Mouse (Mus musculus) myocyte (in vitro differentiated cells): Measurements from ENCODE around the gene Gata3. TPM values are rescaled to one million over a fixed set of nuclear protein-coding genes. Genes with fewer than 3 reads are reported as not detected.

Source experiments
- H3K27me3 ChIP-seq: one replicate; pipeline ENCODE4 v1.6.1; 2011; ENCODE audit not compliant: control insufficient read depth, insufficient read depth, insufficient read length
- H3K36me3 ChIP-seq: one replicate; pipeline ENCODE4 v1.6.1; 2011; ENCODE audit not compliant: control insufficient read depth, insufficient read depth
- H3K4me2 ChIP-seq: one replicate; pipeline ENCODE4 v1.6.1; 2011; ENCODE audit warnings: low read depth, control low read depth
- H3K4me3 ChIP-seq: one replicate; pipeline ENCODE4 v1.5.1; 2011; ENCODE audit warnings: mild to moderate bottlenecking, control low read depth, moderate library complexity
- H3K79me2 ChIP-seq: one replicate; pipeline ENCODE4 v1.6.1; 2011; ENCODE audit not compliant: control insufficient read depth, insufficient read depth
- H3ac ChIP-seq: one replicate; pipeline ENCODE4 v1.6.1; 2011; ENCODE audit not compliant: control insufficient read depth, insufficient read length
- CEBPB ChIP-seq: IDR thresholded peaks from 2 replicates; pipeline ENCODE4 v1.6.1; 2011; ENCODE audit warnings: mild to moderate bottlenecking, moderate library complexity; ENCODE audit not compliant: poor library complexity, insufficient read depth, severe bottlenecking
- E2F4 ChIP-seq: IDR thresholded peaks from one replicate; pipeline ENCODE4 v1.6.1; 2011; ENCODE audit warnings: mild to moderate bottlenecking, control low read depth, moderate library complexity; ENCODE audit not compliant: insufficient read depth
- MAX ChIP-seq: IDR thresholded peaks from one replicate; pipeline ENCODE4 v1.6.1; 2011; ENCODE audit warnings: low read depth, mild to moderate bottlenecking, control low read depth
- MYOD1 ChIP-seq, 3 experiments: IDR thresholded peaks; one replicate each; pipeline ENCODE4 v1.6.1; 2011; ENCODE audit warnings: control low read depth in 2 of 3, low read depth in 2 of 3, mild to moderate bottlenecking in 2 of 3, moderate library complexity in 1 of 3; ENCODE audit not compliant: insufficient read length in 2 of 3, control insufficient read depth in 1 of 3
- MYOG ChIP-seq, 3 experiments: IDR thresholded peaks; one replicate each; pipeline ENCODE4 v1.6.1; 2011; ENCODE audit warnings: control low read depth in 2 of 3, low read depth in 2 of 3, mild to moderate bottlenecking in 2 of 3; ENCODE audit not compliant: insufficient read length in 2 of 3, control insufficient read depth in 1 of 3, insufficient read depth in 1 of 3
- POLR2A ChIP-seq: IDR thresholded peaks from one replicate; pipeline ENCODE4 v1.6.1; 2011; ENCODE audit warnings: low read depth, mild to moderate bottlenecking, control low read depth, moderate library complexity; ENCODE audit not compliant: insufficient read length
- POLR2AphosphoS2 ChIP-seq: IDR thresholded peaks from one replicate; pipeline ENCODE4 v1.6.1; 2011; ENCODE audit warnings: low read depth, control low read depth; ENCODE audit not compliant: insufficient read length
- REST ChIP-seq: IDR thresholded peaks from one replicate; pipeline ENCODE4 v1.6.1; 2011; ENCODE audit warnings: mild to moderate bottlenecking, control low read depth, moderate library complexity; ENCODE audit not compliant: insufficient read depth, insufficient read length
- SRF ChIP-seq: IDR thresholded peaks from one replicate; pipeline ENCODE4 v1.6.1; 2011; ENCODE audit warnings: low read depth; ENCODE audit not compliant: control insufficient read depth, insufficient read length
- TCF12 ChIP-seq: IDR thresholded peaks from one replicate; pipeline ENCODE4 v1.6.1; 2011; ENCODE audit warnings: mild to moderate bottlenecking, control low read depth; ENCODE audit not compliant: poor library complexity, insufficient read depth, severe bottlenecking
- TCF3 ChIP-seq: IDR thresholded peaks from one replicate; pipeline ENCODE4 v1.6.1; 2011; ENCODE audit warnings: low read depth, control low read depth; ENCODE audit not compliant: insufficient read length
- USF1 ChIP-seq: IDR thresholded peaks from one replicate; pipeline ENCODE4 v1.6.1; 2011; ENCODE audit warnings: low read depth, mild to moderate bottlenecking, control low read depth, moderate library complexity
- polyA plus RNA-seq: library from polyadenylated mRNA; unstranded; fragments of >200 nt; fragmentation: generic; extraction: Trizol; gene quantifications from one replicate; pipeline ENCODE4 v1.2.1, GENCODE M21; 2012; ENCODE audit warnings: missing spikeins

Gata3 gene
- polyA plus RNA-seq, 1 experiment, result 3.7 TPM

- H3K4me2 ChIP-seq, result no peak overlapping the region
- TF ChIP-seq MAX (no peak), USF1 (no peak), E2F4 (no peak), POLR2AphosphoS2 (no peak), TCF3 (no peak)
- H3ac ChIP-seq, result no peak overlapping the region
- no peaks in the 10 kb centered on the region for H3K27me3 ChIP-seq
- no peak overlapping the region for H3K4me3 ChIP-seq
- H3K36me3 ChIP-seq, result no peaks in the 10 kb centered on the region
- H3K79me2 ChIP-seq, result no peaks in the 10 kb centered on the region
Observed at GRCm38 (mm10) chr2:9886031-9886430, 3.8 kb downstream of the Gata3 start.

DNA sequence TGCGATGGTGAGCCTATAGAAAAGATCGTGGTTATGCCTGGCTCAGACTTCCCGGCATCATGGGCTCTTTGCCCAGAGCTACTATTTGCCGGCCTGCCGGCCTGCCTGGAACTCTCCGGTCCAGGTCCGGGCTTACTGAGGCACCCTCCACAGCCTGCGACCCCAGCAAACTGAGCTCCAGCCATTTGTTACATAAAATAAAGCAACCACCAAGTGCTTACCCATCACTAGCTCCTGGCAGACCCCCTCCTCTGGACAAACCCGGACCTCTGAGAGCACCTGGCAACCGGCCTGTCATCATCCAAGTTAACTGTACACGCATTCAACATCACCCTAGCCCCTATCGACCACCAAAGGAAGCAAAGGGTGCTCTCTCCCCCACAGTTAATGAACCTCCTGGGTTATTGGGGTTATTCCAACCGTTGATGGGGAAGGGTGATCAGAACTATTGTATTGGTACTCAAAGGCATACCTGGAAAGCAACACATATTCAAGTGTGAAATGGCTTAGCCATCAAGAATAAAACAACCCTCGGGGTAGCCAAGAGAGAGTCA, 4.5 kb downstream of the Gata3 start:
- Histone ChIP-seq H3K36me3 (no peaks in the 10 kb centered on the region), H3ac (no peak overlapping the region), H3K79me2 (no peaks in the 10 kb centered on the region), H3K4me3 (no peak overlapping the region), H3K27me3 (no peaks in the 10 kb centered on the region), H3K4me2 (no peak overlapping the region)
- no peak for TF ChIP-seq REST
- TF ChIP-seq E2F4, result no peak
- no peak for TF ChIP-seq MYOD1 (IDR thresholded peaks at IDR 0.05; ENCODE audit: control insufficient read depth in 1 of 3, insufficient read length in 2 of 3, low read depth in 2 of 3)
- no peak for TF ChIP-seq CEBPB
- no peak for TF ChIP-seq USF1
- no peak for TF ChIP-seq MYOG (IDR thresholded peaks at IDR 0.05; ENCODE audit: control insufficient read depth in 1 of 3, insufficient read depth in 1 of 3, insufficient read length in 2 of 3, low read depth in 2 of 3)
- TF ChIP-seq SRF, result no peak
- no peak for TF ChIP-seq POLR2AphosphoS2
- no peak for TF ChIP-seq MAX
- no peak for TF ChIP-seq TCF12
- TF ChIP-seq TCF3, result no peak
- no peak for TF ChIP-seq POLR2A

GRCm38 (mm10) chr2:9884533-9885216, 5.2 kb downstream of the Gata3 start:
- H3K79me2 ChIP-seq, result no peaks in the 10 kb centered on the region
- no peak overlapping the region for H3ac ChIP-seq
- no peak overlapping the region for H3K4me3 ChIP-seq
- no peaks in the 10 kb centered on the region for H3K27me3 ChIP-seq
- no peak overlapping the region for H3K4me2 ChIP-seq
- TF ChIP-seq E2F4, result no peak
- no peak for TF ChIP-seq CEBPB
- TF ChIP-seq TCF12, result no peak
- TF ChIP-seq MAX, result no peak
- TF ChIP-seq USF1, result no peak
- no peak for TF ChIP-seq TCF3
- TF ChIP-seq POLR2AphosphoS2, result no peak
- no peak for TF ChIP-seq POLR2A
- TF ChIP-seq SRF, result no peak
- no peak for TF ChIP-seq MYOG (IDR thresholded peaks at IDR 0.05; ENCODE audit: control insufficient read depth in 1 of 3, insufficient read depth in 1 of 3, insufficient read length in 2 of 3, low read depth in 2 of 3)
- no peak for TF ChIP-seq MYOD1 (IDR thresholded peaks at IDR 0.05; ENCODE audit: control insufficient read depth in 1 of 3, insufficient read length in 2 of 3, low read depth in 2 of 3)
- TF ChIP-seq REST, result no peak
- no peaks in the 10 kb centered on the region for H3K36me3 ChIP-seq

- H3K4me2 ChIP-seq, result no peak overlapping the region
- no peaks in the 10 kb centered on the region for H3K36me3 ChIP-seq
- H3ac ChIP-seq, result no peak overlapping the region
- no peaks in the 10 kb centered on the region for H3K79me2 ChIP-seq
- no peak for TF ChIP-seq TCF12
- TF ChIP-seq MYOG (IDR thresholded peaks at IDR 0.05; ENCODE audit: control insufficient read depth in 1 of 3, insufficient read depth in 1 of 3, insufficient read length in 2 of 3, low read depth in 2 of 3), result no peak
- no peak for TF ChIP-seq MYOD1 (IDR thresholded peaks at IDR 0.05; ENCODE audit: control insufficient read depth in 1 of 3, insufficient read length in 2 of 3, low read depth in 2 of 3)
- no peak for TF ChIP-seq TCF3
- TF ChIP-seq POLR2A, result no peak
- TF ChIP-seq REST, result no peak
- TF ChIP-seq E2F4, result no peak
- TF ChIP-seq CEBPB, result no peak
- no peak for TF ChIP-seq POLR2AphosphoS2
- no peak for TF ChIP-seq SRF
- TF ChIP-seq USF1, result no peak
- no peak for TF ChIP-seq MAX
- no peak overlapping the region for H3K4me3 ChIP-seq
- H3K27me3 ChIP-seq, result no peaks in the 10 kb centered on the region
Observed at GRCm38 (mm10) chr2:9883803-9884532, 5.9 kb downstream of the Gata3 start.
